Mouse (Mus musculus): ENCODE measurements at regions not wholly inside any gene's neighbourhood (a gene's known extent, or its start where the extent isn't known, plus 50 kb on each side); places are given as distances from the start of the nearest gene placed in this dataset.

DNA sequence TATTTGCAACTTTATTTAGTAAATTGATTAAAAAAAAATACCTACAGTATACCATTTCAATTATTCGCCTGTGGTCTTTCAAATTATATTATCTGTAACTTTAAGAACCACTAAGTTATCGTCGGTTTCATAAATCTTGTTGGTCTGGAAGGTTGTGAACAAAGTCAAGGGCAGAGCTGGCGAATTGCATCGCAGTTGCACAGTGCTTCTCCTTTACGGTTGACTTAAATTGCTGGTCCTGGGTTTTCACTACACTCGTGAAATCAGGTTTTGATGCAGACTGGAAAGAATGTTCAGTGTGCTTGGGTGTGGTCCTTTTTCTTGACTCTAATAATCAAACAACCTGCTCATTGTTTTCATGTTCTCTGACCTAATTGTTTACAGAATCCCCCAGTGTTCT, 198.6 kb upstream of the Vegfc start:
- Histone ChIP-seq H3K36me3 (ENCODE audit: control insufficient read depth, insufficient read depth, low read length) (no peaks in the 10 kb centered on the region), H3K9me3 (ENCODE audit: control insufficient read depth, low read length) (no peaks in the 10 kb centered on the region), H3K27ac (replicated peaks) (no peak overlapping the region), H3K9ac (ENCODE audit: low read length) (no peak overlapping the region), H3K4me1 (replicated peaks; ENCODE audit: control insufficient read depth, insufficient read depth) (no peaks in the 10 kb centered on the region), H3K4me2 (replicated peaks; ENCODE audit: low read depth) (no peak overlapping the region), H3K27me3 (ENCODE audit: control insufficient read depth, insufficient read depth, low read length) (no peaks in the 10 kb centered on the region), H3K4me3 (ENCODE audit: low read depth, low read length) (no peak overlapping the region)
- DNase-seq (ENCODE audit: low spot score), result no peak
- WGBS, result 74% methylated on average over 7 of the region's 7 CpGs
- TF ChIP-seq EP300 (optimal IDR thresholded peaks at IDR 0.05), result no peak
- TF ChIP-seq CTCF (IDR thresholded peaks at IDR 0.05; ENCODE audit: low read depth), result no peak
- no peak for ATAC-seq (ENCODE audit: low FRiP score, low TSS enrichment)

GRCm38 (mm10) chr8:53881551-53881950, 195.9 kb upstream of the Vegfc start:
- no peaks in the 10 kb centered on the region for H3K36me3 ChIP-seq (ENCODE audit: control insufficient read depth, insufficient read depth, low read length)
- H3K9me3 ChIP-seq (ENCODE audit: control insufficient read depth, low read length), result no peaks in the 10 kb centered on the region
- no peak overlapping the region for H3K4me2 ChIP-seq (replicated peaks; ENCODE audit: low read depth)
- 76% methylated on average over 1 of the region's 1 CpGs for WGBS
- H3K4me1 ChIP-seq (replicated peaks; ENCODE audit: control insufficient read depth, insufficient read depth), result no peaks in the 10 kb centered on the region
- no peak overlapping the region for H3K4me3 ChIP-seq (ENCODE audit: low read depth, low read length)
- H3K9ac ChIP-seq (ENCODE audit: low read length), result no peak overlapping the region
- TF ChIP-seq CTCF (IDR thresholded peaks at IDR 0.05; ENCODE audit: low read depth), result no peak
- TF ChIP-seq EP300 (optimal IDR thresholded peaks at IDR 0.05), result no peak
- H3K27me3 ChIP-seq (ENCODE audit: control insufficient read depth, insufficient read depth, low read length), result no peaks in the 10 kb centered on the region
- DNase-seq (ENCODE audit: low spot score) (no peak), ATAC-seq (ENCODE audit: low FRiP score, low TSS enrichment) (no peak)
- no peak overlapping the region for H3K27ac ChIP-seq (replicated peaks)

GRCm38 (mm10) chr8:53892205-53892710, 185.1 kb upstream of the Vegfc start:
- Histone ChIP-seq H3K9me3 (ENCODE audit: control insufficient read depth, low read length) (no peaks in the 10 kb centered on the region), H3K4me1 (replicated peaks; ENCODE audit: control insufficient read depth, insufficient read depth) (no peaks in the 10 kb centered on the region), H3K4me2 (replicated peaks; ENCODE audit: low read depth) (no peak overlapping the region), H3K9ac (ENCODE audit: low read length) (no peak overlapping the region), H3K27ac (replicated peaks) (no peak overlapping the region), H3K36me3 (ENCODE audit: control insufficient read depth, insufficient read depth, low read length) (no peaks in the 10 kb centered on the region), H3K27me3 (ENCODE audit: control insufficient read depth, insufficient read depth, low read length) (no peaks in the 10 kb centered on the region), H3K4me3 (ENCODE audit: low read depth, low read length) (no peak overlapping the region)
- no peak for TF ChIP-seq CTCF (IDR thresholded peaks at IDR 0.05; ENCODE audit: low read depth)
- no peak for TF ChIP-seq EP300 (optimal IDR thresholded peaks at IDR 0.05)
- ATAC-seq (ENCODE audit: low FRiP score, low TSS enrichment), result no peak
- 66% methylated on average over 4 of the region's 4 CpGs for WGBS
- no peak for DNase-seq (ENCODE audit: low spot score)

GRCm38 (mm10) chr8:53892770-53893169, 184.6 kb upstream of the Vegfc start:
- Histone ChIP-seq H3K27me3 (ENCODE audit: control insufficient read depth, insufficient read depth, low read length) (no peaks in the 10 kb centered on the region), H3K9ac (ENCODE audit: low read length) (no peak overlapping the region), H3K4me1 (replicated peaks; ENCODE audit: control insufficient read depth, insufficient read depth) (no peaks in the 10 kb centered on the region), H3K27ac (replicated peaks) (no peak overlapping the region), H3K4me3 (ENCODE audit: low read depth, low read length) (no peak overlapping the region), H3K4me2 (replicated peaks; ENCODE audit: low read depth) (no peak overlapping the region), H3K9me3 (ENCODE audit: control insufficient read depth, low read length) (no peaks in the 10 kb centered on the region), H3K36me3 (ENCODE audit: control insufficient read depth, insufficient read depth, low read length) (no peaks in the 10 kb centered on the region)
- no peak for TF ChIP-seq EP300 (optimal IDR thresholded peaks at IDR 0.05)
- no peak for TF ChIP-seq CTCF (IDR thresholded peaks at IDR 0.05; ENCODE audit: low read depth)
- 44% methylated on average over 3 of the region's 3 CpGs for WGBS
- ATAC-seq (ENCODE audit: low FRiP score, low TSS enrichment) (no peak), DNase-seq (ENCODE audit: low spot score) (no peak)

GRCm38 (mm10) chr8:53922343-53922742, 155.1 kb upstream of the Vegfc start:
- H3K27me3 ChIP-seq (ENCODE audit: control insufficient read depth, insufficient read depth, low read length), result no peaks in the 10 kb centered on the region
- no peak for DNase-seq (ENCODE audit: low spot score)
- no peak overlapping the region for H3K9ac ChIP-seq (ENCODE audit: low read length)
- no peaks in the 10 kb centered on the region for H3K36me3 ChIP-seq (ENCODE audit: control insufficient read depth, insufficient read depth, low read length)
- no peak overlapping the region for H3K4me2 ChIP-seq (replicated peaks; ENCODE audit: low read depth)
- no peaks in the 10 kb centered on the region for H3K4me1 ChIP-seq (replicated peaks; ENCODE audit: control insufficient read depth, insufficient read depth)
- no peak overlapping the region for H3K27ac ChIP-seq (replicated peaks)
- no peaks in the 10 kb centered on the region for H3K9me3 ChIP-seq (ENCODE audit: control insufficient read depth, low read length)
- no peak overlapping the region for H3K4me3 ChIP-seq (ENCODE audit: low read depth, low read length)
- TF ChIP-seq CTCF (IDR thresholded peaks at IDR 0.05; ENCODE audit: low read depth) (no peak), EP300 (optimal IDR thresholded peaks at IDR 0.05) (no peak)
- 75% methylated on average over 4 of the region's 4 CpGs for WGBS
- no peak for ATAC-seq (ENCODE audit: low FRiP score, low TSS enrichment)

- ATAC-seq (ENCODE audit: low FRiP score, low TSS enrichment), result no peak
- TF ChIP-seq EP300 (optimal IDR thresholded peaks at IDR 0.05), result no peak
- TF ChIP-seq CTCF (IDR thresholded peaks at IDR 0.05; ENCODE audit: low read depth), result no peak
- no peaks in the 10 kb centered on the region for H3K27me3 ChIP-seq (ENCODE audit: control insufficient read depth, insufficient read depth, low read length)
These were observed 146.7 kb upstream of the Vegfc start for GRCm38 (mm10) chr8:53930685-53931084.

More at GRCm38 (mm10) chr8:53930685-53931084, 146.7 kb upstream of the Vegfc start:
- Histone ChIP-seq H3K4me3 (ENCODE audit: low read depth, low read length) (no peak overlapping the region), H3K27ac (replicated peaks) (no peak overlapping the region), H3K4me1 (replicated peaks; ENCODE audit: control insufficient read depth, insufficient read depth) (no peaks in the 10 kb centered on the region), H3K9me3 (ENCODE audit: control insufficient read depth, low read length) (no peaks in the 10 kb centered on the region), H3K4me2 (replicated peaks; ENCODE audit: low read depth) (no peak overlapping the region), H3K36me3 (ENCODE audit: control insufficient read depth, insufficient read depth, low read length) (no peaks in the 10 kb centered on the region), H3K9ac (ENCODE audit: low read length) (no peak overlapping the region)
- WGBS, result 36% methylated on average over 5 of the region's 5 CpGs
- no peak for DNase-seq (ENCODE audit: low spot score)
